Mouse (Mus musculus) embryonic facial prominence, embryonic 11.5 days (tissue): ENCODE data around the gene Ivns1abp. TPM values are rescaled to one million over a fixed set of nuclear protein-coding genes. Genes with fewer than 3 reads are reported as not detected.

ENCODE experiments used
- ATAC-seq: fragments of 200-750 bp; cut with Nextera tagmentation; replicated peaks from 2 replicates; pipeline ENCODE4 v1.8.0; 2017; ENCODE audit warnings: low read depth; ENCODE audit not compliant: insufficient number of reproducible peaks, low FRiP score, low TSS enrichment
- DNase-seq: peaks from one replicate; pipeline ENCODE4 v3.0.0-alpha.2; 2015; ENCODE audit warnings: low spot score
- H3K27ac ChIP-seq: fragments of 300-500 bp; sonication (generic); replicated peaks from 2 replicates; pipeline ENCODE4 v1.5.1; 2014; ENCODE audit warnings: mild to moderate bottlenecking, low read depth, low read length, control low read depth
- H3K27me3 ChIP-seq: fragments of 300-500 bp; sonication (generic); 2 replicates; pipeline ENCODE4 v1.6.1; 2014; ENCODE audit warnings: mild to moderate bottlenecking, low read length, moderate library complexity, mixed read lengths; ENCODE audit not compliant: control insufficient read depth, insufficient read depth
- H3K36me3 ChIP-seq: fragments of 300-500 bp; sonication (generic); replicated peaks from 2 replicates; pipeline ENCODE4 v1.6.1; 2014; ENCODE audit warnings: low read depth, mild to moderate bottlenecking, low read length, moderate library complexity, mixed read lengths; ENCODE audit not compliant: control insufficient read depth, insufficient read depth
- H3K4me1 ChIP-seq: fragments of 300-500 bp; sonication (generic); 2 replicates; pipeline ENCODE4 v1.6.1; 2014; ENCODE audit warnings: low read length, mixed read lengths; ENCODE audit not compliant: control insufficient read depth, insufficient read depth
- H3K4me2 ChIP-seq: fragments of 300-500 bp; sonication (generic); 2 replicates; pipeline ENCODE4 v1.6.1; 2014; ENCODE audit warnings: low read depth, mild to moderate bottlenecking, control low read depth, low read length, moderate library complexity
- H3K4me3 ChIP-seq: fragments of 300-500 bp; sonication (generic); 2 replicates; pipeline ENCODE4 v1.5.1; 2014; ENCODE audit warnings: low read depth, low read length, control low read depth
- H3K9ac ChIP-seq: fragments of 300-500 bp; sonication (generic); replicated peaks from 2 replicates; pipeline ENCODE4 v1.6.1; 2014; ENCODE audit warnings: mild to moderate bottlenecking, control low read depth, low read length
- H3K9me3 ChIP-seq: fragments of 300-500 bp; sonication (generic); replicated peaks from 2 replicates; pipeline ENCODE4 v1.6.1; 2016; ENCODE audit warnings: mild to moderate bottlenecking, low read length, inconsistent platforms, mixed read lengths; ENCODE audit not compliant: control insufficient read depth
- WGBS: fragments of 180-500 bp; shearing (Covaris S2); extraction: QIAGEN DNeasy Blood & Tissue Kit; methylation state at CpG from one replicate; pipeline ENCODE4 v1.1.7; 2014; 5-methylcytosine and 5-hydroxymethylcytosine counted together
- polyA plus RNA-seq: library from polyadenylated mRNA; unstranded; fragments of >200 nt; fragmentation: Nextera tagmentation; extraction: Ambion mirVana; gene quantifications from 2 replicates; pipeline ENCODE4 v1.2.1, GENCODE M21; 2014

Ivns1abp gene
- polyA plus RNA-seq, 1 experiment from 2014 or later: 470 TPM

- Histone ChIP-seq H3K4me1 (no peaks in the 10 kb centered on the region), H3K4me2 (no peak overlapping the region), H3K36me3 (no peaks in the 10 kb centered on the region), H3K9me3 (no peaks in the 10 kb centered on the region), H3K27me3 (no peaks in the 10 kb centered on the region), H3K4me3 (no peak overlapping the region), H3K27ac (no peak overlapping the region), H3K9ac (no peak overlapping the region)
- no peak for DNase-seq
- no peak for ATAC-seq
- 93% methylated on average over 1 of the region's 1 CpGs for WGBS
Measured at GRCm38 (mm10) chr1:151325328-151325727, 18.9 kb upstream of the Ivns1abp start.

GRCm38 (mm10) chr1:151328341-151329097 is 15.8 kb upstream of the Ivns1abp start:
- no peak overlapping the region for H3K4me2 ChIP-seq
- no peaks in the 10 kb centered on the region for H3K36me3 ChIP-seq
- ATAC-seq (no peak), DNase-seq (no peak)
- no peak overlapping the region for H3K27ac ChIP-seq
- H3K27me3 ChIP-seq: no peaks in the 10 kb centered on the region
- no peaks in the 10 kb centered on the region for H3K9me3 ChIP-seq
- H3K4me3 ChIP-seq: no peak overlapping the region
- H3K4me1 ChIP-seq: no peaks in the 10 kb centered on the region
- no peak overlapping the region for H3K9ac ChIP-seq
- 87% methylated on average over 14 of the region's 14 CpGs for WGBS

GRCm38 (mm10) chr1:151329601-151330000 is 14.7 kb upstream of the Ivns1abp start:
- no peak overlapping the region for H3K9ac ChIP-seq
- no peak overlapping the region for H3K27ac ChIP-seq
- no peaks in the 10 kb centered on the region for H3K4me1 ChIP-seq
- ATAC-seq: no peak
- no peaks in the 10 kb centered on the region for H3K36me3 ChIP-seq
- no peaks in the 10 kb centered on the region for H3K9me3 ChIP-seq
- H3K4me2 ChIP-seq: no peak overlapping the region
- no peaks in the 10 kb centered on the region for H3K27me3 ChIP-seq
- no peak overlapping the region for H3K4me3 ChIP-seq
- DNase-seq: no peak
- 82% methylated on average over 7 of the region's 7 CpGs for WGBS

GRCm38 (mm10) chr1:151332819-151333218 is 11.5 kb upstream of the Ivns1abp start:
- no peak for DNase-seq
- H3K4me2 ChIP-seq: no peak overlapping the region
- WGBS: 91% methylated on average over 3 of the region's 3 CpGs
- no peaks in the 10 kb centered on the region for H3K4me1 ChIP-seq
- no peak for ATAC-seq
- no peak overlapping the region for H3K27ac ChIP-seq
- H3K27me3 ChIP-seq: no peaks in the 10 kb centered on the region
- H3K9me3 ChIP-seq: no peaks in the 10 kb centered on the region
- H3K36me3 ChIP-seq: no peaks in the 10 kb centered on the region
- H3K9ac ChIP-seq: no peak overlapping the region
- no peak overlapping the region for H3K4me3 ChIP-seq

- H3K4me3 ChIP-seq: no peak overlapping the region
- ATAC-seq: no peak
- H3K4me1 ChIP-seq: no peaks in the 10 kb centered on the region
- H3K4me2 ChIP-seq: no peak overlapping the region
- H3K27me3 ChIP-seq: no peaks in the 10 kb centered on the region
- no peaks in the 10 kb centered on the region for H3K36me3 ChIP-seq
- H3K9me3 ChIP-seq: no peaks in the 10 kb centered on the region
- no peak overlapping the region for H3K9ac ChIP-seq
- H3K27ac ChIP-seq: no peak overlapping the region
- DNase-seq: no peak
Measured at GRCm38 (mm10) chr1:151338234-151338633, 6.0 kb upstream of the Ivns1abp start.

GRCm38 (mm10) chr1:151338941-151339340 is 5.3 kb upstream of the Ivns1abp start:
- Histone ChIP-seq H3K4me3 (no peak overlapping the region), H3K36me3 (no peaks in the 10 kb centered on the region), H3K27me3 (no peaks in the 10 kb centered on the region), H3K4me1 (no peaks in the 10 kb centered on the region), H3K4me2 (no peak overlapping the region), H3K9ac (no peak overlapping the region), H3K9me3 (no peaks in the 10 kb centered on the region), H3K27ac (no peak overlapping the region)
- 44% methylated on average over 2 of the region's 2 CpGs for WGBS
- no peak for ATAC-seq
- no peak for DNase-seq

GRCm38 (mm10) chr1:151341321-151342044 is 2.8 kb upstream of the Ivns1abp start:
- H3K4me1 ChIP-seq: no peaks in the 10 kb centered on the region
- DNase-seq (no peak), ATAC-seq (no peak)
- H3K9ac ChIP-seq: no peak overlapping the region
- H3K27me3 ChIP-seq: no peaks in the 10 kb centered on the region
- H3K4me3 ChIP-seq: no peak overlapping the region
- no peaks in the 10 kb centered on the region for H3K36me3 ChIP-seq
- no peak overlapping the region for H3K27ac ChIP-seq
- WGBS: 55% methylated on average over 8 of the region's 8 CpGs
- no peaks in the 10 kb centered on the region for H3K9me3 ChIP-seq
- no peak overlapping the region for H3K4me2 ChIP-seq

GRCm38 (mm10) chr1:151342311-151342710 is 2.0 kb upstream of the Ivns1abp start:
- DNase-seq: no peak
- ATAC-seq: no peak
- H3K4me1 ChIP-seq: no peaks in the 10 kb centered on the region
- H3K9ac ChIP-seq: no peak overlapping the region
- 65% methylated on average over 3 of the region's 3 CpGs for WGBS
- no peaks in the 10 kb centered on the region for H3K9me3 ChIP-seq
- no peak overlapping the region for H3K4me3 ChIP-seq
- H3K4me2 ChIP-seq: no peak overlapping the region
- H3K36me3 ChIP-seq: no peaks in the 10 kb centered on the region
- H3K27me3 ChIP-seq: no peaks in the 10 kb centered on the region
- H3K27ac ChIP-seq: no peak overlapping the region
